Mouse (Mus musculus) intestine, postnatal 0 days (tissue): ENCODE data around the gene Tm6sf2. TPM values are rescaled to one million over a fixed set of nuclear protein-coding genes. Genes with fewer than 3 reads are reported as not detected.

ENCODE experiments used
- ATAC-seq: fragments of 200-750 bp; cut with Nextera tagmentation; 2 replicates; pipeline ENCODE4 v1.8.0; 2017; ENCODE audit warnings: mild to moderate bottlenecking, moderate TSS enrichment, moderate library complexity
- H3K27ac ChIP-seq: fragments of 300-500 bp; sonication (generic); 2 replicates; pipeline ENCODE4 v1.5.1; 2014; ENCODE audit warnings: mild to moderate bottlenecking, low read depth, low read length, moderate library complexity
- H3K27me3 ChIP-seq: fragments of 300-500 bp; sonication (generic); replicated peaks from 2 replicates; pipeline ENCODE4 v1.6.1; 2014; ENCODE audit warnings: low read length, mixed read lengths; ENCODE audit not compliant: control insufficient read depth, insufficient read depth
- H3K36me3 ChIP-seq: fragments of 300-500 bp; sonication (generic); 2 replicates; pipeline ENCODE4 v1.6.1; 2014; ENCODE audit warnings: mild to moderate bottlenecking, moderate library complexity; ENCODE audit not compliant: control insufficient read depth, insufficient read depth
- H3K4me1 ChIP-seq: fragments of 300-500 bp; sonication (generic); replicated peaks from 2 replicates; pipeline ENCODE4 v1.6.1; 2014; ENCODE audit warnings: antibody characterized with exemption, low read length, mixed read lengths; ENCODE audit not compliant: control insufficient read depth, insufficient read depth
- H3K4me2 ChIP-seq: fragments of 300-500 bp; sonication (generic); replicated peaks from 2 replicates; pipeline ENCODE4 v1.6.1; 2014; ENCODE audit warnings: low read depth, mild to moderate bottlenecking, moderate library complexity
- H3K4me3 ChIP-seq: fragments of 300-500 bp; sonication (generic); 2 replicates; pipeline ENCODE4 v1.5.1; 2014; ENCODE audit warnings: low read depth, low read length
- H3K9ac ChIP-seq: fragments of 300-500 bp; sonication (generic); 2 replicates; pipeline ENCODE4 v1.6.1; 2014; ENCODE audit warnings: mild to moderate bottlenecking, low read depth, low read length
- H3K9me3 ChIP-seq: fragments of 300-500 bp; sonication (generic); 2 replicates; pipeline ENCODE4 v1.6.1; 2016; ENCODE audit warnings: mixed run types; ENCODE audit not compliant: control insufficient read depth
- CTCF ChIP-seq: sonication (generic); IDR thresholded peaks from 2 replicates; pipeline ENCODE4 v1.5.1; 2016; ENCODE audit warnings: low read depth, mild to moderate bottlenecking, control low read depth, antibody characterized with exemption, moderate library complexity
- WGBS: fragments of 180-500 bp; shearing (Covaris S2); extraction: QIAGEN DNeasy Blood & Tissue Kit; methylation state at CpG from one replicate; pipeline ENCODE4 v1.1.7; 2014; 5-methylcytosine and 5-hydroxymethylcytosine counted together
- polyA plus RNA-seq: library from polyadenylated mRNA; unstranded; fragments of >200 nt; fragmentation: Nextera tagmentation; extraction: Ambion mirVana; gene quantifications from 2 replicates; pipeline ENCODE4 v1.2.1, GENCODE M21; 2015

Gene Tm6sf2
- polyA plus RNA-seq, 1 experiment from 2014 or later: 305 TPM

GRCm38 (mm10) chr8:70104506-70104905 lies 31.8 kb downstream of the Tm6sf2 start:
- 11% methylated on average over 6 of the region's 6 CpGs for WGBS
- Histone ChIP-seq H3K9me3 (no peaks in the 10 kb centered on the region), H3K27ac (no peak overlapping the region), H3K4me2 (no peak overlapping the region), H3K36me3 (no peaks in the 10 kb centered on the region), H3K9ac (no peak overlapping the region), H3K27me3 (peaks cover 8% of the 10 kb centered on the region; the same call in 1 of the 2 replicates), H3K4me3 (no peak overlapping the region), H3K4me1 (no peaks in the 10 kb centered on the region)
- ATAC-seq: peak; percentile 46; the same call in 1 of the 2 replicates
- peak; percentile 84 for TF ChIP-seq CTCF

DNA sequence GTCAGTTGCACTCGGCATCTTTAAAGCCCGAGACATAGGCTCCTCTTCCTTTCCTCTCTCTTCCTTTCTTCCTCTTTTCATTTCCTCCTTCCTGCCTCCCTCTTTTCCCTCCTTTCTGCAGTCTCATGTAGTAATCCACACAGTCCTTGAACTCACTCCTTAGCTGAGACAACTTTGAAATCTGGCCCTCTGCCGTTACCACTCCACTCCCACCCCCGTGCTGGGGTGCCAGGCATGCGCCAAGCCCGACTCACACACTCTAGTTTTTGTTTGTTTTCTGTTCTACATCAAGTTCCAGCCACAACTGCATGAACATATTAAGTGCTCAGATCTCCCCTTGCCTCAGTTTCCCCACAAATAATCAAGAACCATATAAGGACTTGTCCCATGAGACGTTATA lies 32.2 kb downstream of the Tm6sf2 start:
- H3K4me3 ChIP-seq: no peak overlapping the region
- H3K9ac ChIP-seq: no peak overlapping the region
- 74% methylated on average over 7 of the region's 7 CpGs for WGBS
- H3K27ac ChIP-seq: no peak overlapping the region
- H3K9me3 ChIP-seq: no peaks in the 10 kb centered on the region
- H3K4me1 ChIP-seq: no peaks in the 10 kb centered on the region
- no peak overlapping the region for H3K4me2 ChIP-seq
- ATAC-seq: no peak
- H3K27me3 ChIP-seq: peaks cover 8% of the 10 kb centered on the region; the same call in 1 of the 2 replicates
- TF ChIP-seq CTCF: no peak
- no peaks in the 10 kb centered on the region for H3K36me3 ChIP-seq

DNA sequence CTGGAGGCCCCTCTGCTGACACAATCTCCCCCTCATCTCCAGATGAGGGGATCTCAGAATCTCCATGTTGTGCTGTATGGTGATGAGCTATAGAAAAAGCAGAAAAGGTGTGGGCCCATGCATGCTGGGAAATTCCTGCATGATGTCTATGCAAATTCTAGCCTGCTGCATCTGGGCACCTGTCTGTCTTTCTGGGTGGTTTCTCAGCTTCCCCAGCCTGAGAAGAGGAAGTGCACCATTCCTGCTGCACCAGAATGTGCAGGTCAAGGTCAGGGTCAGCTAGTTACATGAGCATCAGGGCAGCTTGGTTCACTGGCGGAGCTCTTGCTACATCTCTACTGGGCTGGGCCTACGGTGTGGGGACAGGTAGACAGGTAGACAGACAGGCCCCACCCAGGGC lies 37.7 kb downstream of the Tm6sf2 start:
- no peak for TF ChIP-seq CTCF
- no peaks in the 10 kb centered on the region for H3K36me3 ChIP-seq
- H3K4me1 ChIP-seq: no peaks in the 10 kb centered on the region
- no peak overlapping the region for H3K9ac ChIP-seq
- no peak for ATAC-seq
- H3K4me2 ChIP-seq: no peak overlapping the region
- H3K9me3 ChIP-seq: no peaks in the 10 kb centered on the region
- peaks cover 44% of the 10 kb centered on the region for H3K27me3 ChIP-seq
- WGBS: 62% methylated on average over 2 of the region's 2 CpGs
- no peak overlapping the region for H3K4me3 ChIP-seq
- no peak overlapping the region for H3K27ac ChIP-seq

GRCm38 (mm10) chr8:70111192-70111795 lies 38.6 kb downstream of the Tm6sf2 start:
- no peak for TF ChIP-seq CTCF
- no peaks in the 10 kb centered on the region for H3K36me3 ChIP-seq
- no peak for ATAC-seq
- no peak overlapping the region for H3K4me3 ChIP-seq
- H3K27me3 ChIP-seq: peaks cover 45% of the 10 kb centered on the region
- H3K9me3 ChIP-seq: no peaks in the 10 kb centered on the region
- H3K4me2 ChIP-seq: no peak overlapping the region
- H3K4me1 ChIP-seq: no peaks in the 10 kb centered on the region
- WGBS: 46% methylated on average over 23 of the region's 23 CpGs
- no peak overlapping the region for H3K9ac ChIP-seq
- H3K27ac ChIP-seq: no peak overlapping the region

DNA sequence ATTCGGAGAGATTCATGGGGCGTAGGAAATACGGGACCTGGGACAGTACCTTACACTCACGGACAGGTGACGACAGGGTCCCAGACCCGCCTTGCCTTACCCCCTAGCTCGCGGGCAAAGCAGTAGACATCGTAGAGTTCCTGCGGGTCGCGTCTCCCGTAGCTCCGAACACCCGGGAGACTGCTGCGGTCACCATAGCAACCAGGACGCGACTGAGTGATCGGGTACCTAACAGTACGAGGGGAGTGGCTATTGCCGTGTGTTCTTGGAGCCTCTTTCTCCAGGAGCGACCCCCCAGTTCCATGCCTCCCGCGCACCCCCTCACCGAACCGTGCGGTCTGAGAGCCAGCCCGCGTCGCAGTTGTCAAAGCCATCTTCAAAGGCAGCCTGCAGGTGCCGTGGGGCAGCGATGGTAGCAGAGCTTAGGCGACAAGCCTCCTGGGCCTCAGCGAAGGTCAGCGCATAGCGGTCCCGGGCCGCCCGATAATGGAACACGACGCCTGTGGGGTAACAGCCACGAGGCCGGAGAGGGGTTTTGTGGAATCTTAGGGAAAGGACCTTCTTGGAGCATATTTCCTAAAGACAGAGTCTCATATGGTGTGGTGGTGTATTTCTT lies 39.8 kb downstream of the Tm6sf2 start:
- Histone ChIP-seq H3K4me1 (no peaks in the 10 kb centered on the region), H3K9me3 (no peaks in the 10 kb centered on the region), H3K4me2 (no peak overlapping the region), H3K36me3 (no peaks in the 10 kb centered on the region), H3K27me3 (peaks cover 45% of the 10 kb centered on the region), H3K4me3 (no peak overlapping the region), H3K9ac (no peak overlapping the region), H3K27ac (no peak overlapping the region)
- TF ChIP-seq CTCF: no peak
- no peak for ATAC-seq
- 9% methylated on average over 43 of the region's 43 CpGs for WGBS

DNA sequence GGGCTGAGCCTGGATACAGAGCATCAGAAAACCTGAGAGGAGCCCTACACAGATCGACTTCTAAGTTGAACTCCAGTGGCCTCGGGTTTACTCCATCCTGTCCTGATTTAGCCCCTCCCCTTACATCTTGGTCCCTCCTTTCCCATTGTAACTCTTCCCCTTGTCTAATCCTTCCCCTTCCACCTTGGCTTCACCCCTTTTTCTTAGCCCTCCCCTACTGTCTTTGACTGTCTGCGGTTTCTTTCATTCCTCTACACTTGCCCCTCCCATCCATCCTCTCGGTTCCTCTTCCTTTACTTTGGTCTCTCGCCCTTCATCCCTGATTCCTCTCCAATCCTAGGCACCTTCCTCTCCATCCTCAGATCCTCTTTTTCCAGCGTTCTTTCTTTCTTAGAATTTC lies 41.8 kb downstream of the Tm6sf2 start:
- H3K4me2 ChIP-seq: no peak overlapping the region
- H3K27ac ChIP-seq: no peak overlapping the region
- no peak overlapping the region for H3K9ac ChIP-seq
- ATAC-seq: no peak
- WGBS: 27% methylated on average over 6 of the region's 6 CpGs
- H3K9me3 ChIP-seq: no peaks in the 10 kb centered on the region
- no peaks in the 10 kb centered on the region for H3K36me3 ChIP-seq
- H3K4me3 ChIP-seq: no peak overlapping the region
- no peak for TF ChIP-seq CTCF
- H3K4me1 ChIP-seq: no peaks in the 10 kb centered on the region
- peaks cover 53% of the 10 kb centered on the region for H3K27me3 ChIP-seq
